Mouse (Mus musculus) liver, postnatal 0 days (tissue): ENCODE measurements at regions not wholly inside any gene's neighbourhood (a gene's known extent, or its start where the extent isn't known, plus 50 kb on each side); places are given as distances from the start of the nearest gene placed in this dataset.

Source experiments
- CTCF ChIP-seq: sonication (generic); IDR thresholded peaks from 2 replicates; pipeline ENCODE4 v1.5.1; 2016; ENCODE audit warnings: antibody characterized with exemption, low read depth
- EP300 ChIP-seq: IDR thresholded peaks from 2 replicates; pipeline ENCODE4 v1.6.1; 2016; ENCODE audit warnings: antibody characterized with exemption, low read depth, mild to moderate bottlenecking

DNA sequence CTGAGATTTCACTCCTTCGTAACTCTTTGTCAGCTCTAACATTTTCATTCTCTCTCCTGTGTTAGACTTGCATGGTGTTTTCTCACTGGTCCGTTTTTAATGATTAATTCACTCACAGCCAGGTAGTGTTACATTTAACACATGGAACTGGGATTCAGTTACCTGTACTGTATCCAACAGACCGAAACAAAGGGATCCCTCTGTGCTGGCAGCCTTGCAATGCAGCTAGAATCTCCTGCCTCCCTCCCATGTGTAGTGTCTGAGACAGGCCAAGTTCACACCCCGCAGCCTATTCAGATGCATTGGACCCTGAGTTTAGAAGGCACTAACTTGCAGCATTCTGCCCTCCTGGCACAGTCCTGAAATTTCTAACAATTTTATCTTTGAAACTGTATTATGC is 357.9 kb downstream of the Plk2 start:
- TF ChIP-seq CTCF (no peak), EP300 (no peak)
